Comparison of ENCODE assay signal across 8 mouse cellular contexts in genomic region chr6:108098171-108098845, GRCm38 (mm10). TPM values are rescaled to one million over a fixed set of nuclear protein-coding genes. Genes with fewer than 3 reads are reported as not detected.
DNase-seq lines count a peak whose midpoint lies in the region; ATAC-seq lines count a peak whose summit lies in the region.

No protein-coding gene starts in this region.

- no peak overlapping the region for H3K27ac ChIP-seq in embryonic facial prominence, embryonic 11.5 days (replicated peaks; ENCODE audit: low read depth, low read length)
- H3K27ac ChIP-seq in heart, embryonic 12.5 days (ENCODE audit: poor library complexity, severe bottlenecking), result no peak overlapping the region
- no peak overlapping the region for H3K27ac ChIP-seq in kidney, embryonic 14.5 days (ENCODE audit: low read depth, low read length)

- 20% methylated on average over 9 of the region's 9 CpGs for WGBS in embryonic facial prominence, embryonic 11.5 days
- WGBS in heart, embryonic 12.5 days, result 20% methylated on average over 9 of the region's 9 CpGs
- WGBS in kidney, embryonic 14.5 days, result 29% methylated on average over 9 of the region's 9 CpGs

- peak; percentile 48 for DNase-seq in cerebellum, adult 18-20 months
- DNase-seq in cerebellum, adult 11-12 months, result no peak
- DNase-seq in embryonic facial prominence, embryonic 11.5 days (ENCODE audit: low spot score), result peak; percentile 88
- peak; percentile 48 for DNase-seq in liver
- peak; percentile 62 to 72 for DNase-seq in spleen, postnatal 36 days (ENCODE audit: low spot score in 2 of 2)

- no peak overlapping the region for H3K4me2 ChIP-seq in embryonic facial prominence, embryonic 11.5 days (ENCODE audit: low read depth, low read length)
- peak overlapping the region; percentile 3; the same call in 1 of the 2 replicates for H3K4me2 ChIP-seq in heart, embryonic 12.5 days
- H3K4me2 ChIP-seq in kidney, embryonic 14.5 days (replicated peaks; ENCODE audit: low read depth, low read length), result no peak overlapping the region

- H3K9me3 ChIP-seq in embryonic facial prominence, embryonic 11.5 days (replicated peaks; ENCODE audit: control insufficient read depth, low read length), result no peaks in the 10 kb centered on the region
- no peaks in the 10 kb centered on the region for H3K9me3 ChIP-seq in heart, embryonic 12.5 days (replicated peaks)
- H3K9me3 ChIP-seq in kidney, embryonic 14.5 days (ENCODE audit: control insufficient read depth, low read length), result no peaks in the 10 kb centered on the region

- no peaks in the 10 kb centered on the region for H3K27me3 ChIP-seq in embryonic facial prominence, embryonic 11.5 days (ENCODE audit: control insufficient read depth, insufficient read depth, low read length)
- no peaks in the 10 kb centered on the region for H3K27me3 ChIP-seq in heart, embryonic 12.5 days (replicated peaks)
- H3K27me3 ChIP-seq in kidney, embryonic 14.5 days (ENCODE audit: control insufficient read depth, insufficient read depth, low read length), result no peaks in the 10 kb centered on the region

- H3K4me1 ChIP-seq in embryonic facial prominence, embryonic 11.5 days (ENCODE audit: control insufficient read depth, insufficient read depth, low read length), result no peaks in the 10 kb centered on the region; the same call in 1 of the 2 replicates
- peaks cover 19% of the 10 kb centered on the region for H3K4me1 ChIP-seq in heart, embryonic 12.5 days (replicated peaks)
- H3K4me1 ChIP-seq in kidney, embryonic 14.5 days (ENCODE audit: control insufficient read depth, insufficient read depth, low read length), result 0 out of 2 replicates have a peak, but pooled peaks cover 2% of the 10 kb centered on the region

- H3K9ac ChIP-seq in embryonic facial prominence, embryonic 11.5 days (replicated peaks; ENCODE audit: low read length), result no peak overlapping the region
- H3K9ac ChIP-seq in heart, embryonic 12.5 days, result no peak overlapping the region
- H3K9ac ChIP-seq in kidney, embryonic 14.5 days (ENCODE audit: low read depth, low read length), result no peak overlapping the region

- H3K4me3 ChIP-seq in embryonic facial prominence, embryonic 11.5 days (ENCODE audit: low read depth, low read length), result no peak overlapping the region
- H3K4me3 ChIP-seq in heart, embryonic 12.5 days, result no peak overlapping the region
- H3K4me3 ChIP-seq in kidney, embryonic 14.5 days (ENCODE audit: low read length), result no peak overlapping the region

- no peaks in the 10 kb centered on the region for H3K36me3 ChIP-seq in embryonic facial prominence, embryonic 11.5 days (replicated peaks; ENCODE audit: control insufficient read depth, insufficient read depth, low read depth, low read length)
- H3K36me3 ChIP-seq in heart, embryonic 12.5 days, result no peaks in the 10 kb centered on the region
- no peaks in the 10 kb centered on the region for H3K36me3 ChIP-seq in kidney, embryonic 14.5 days (ENCODE audit: control insufficient read depth, insufficient read depth, low read length)

- peak; percentile 70; the same call in 1 of the 2 replicates for ATAC-seq in embryonic facial prominence, embryonic 11.5 days (replicated peaks; ENCODE audit: insufficient number of reproducible peaks, low FRiP score, low TSS enrichment, low read depth)
- ATAC-seq in heart, embryonic 12.5 days (ENCODE audit: insufficient number of reproducible peaks, low FRiP score), result peak; percentile 50; the same call in 1 of the 2 replicates
- ATAC-seq in kidney, embryonic 14.5 days (ENCODE audit: low FRiP score, low TSS enrichment), result peak; percentile 82; the same call in 1 of the 2 replicates
- peak; percentile 93 for ATAC-seq in monocyte, adult 5-6 weeks (replicated peaks; ENCODE audit: insufficient number of reproducible peaks, low FRiP score, low TSS enrichment, poor library complexity, severe bottlenecking)

RNA-seq across cellular contexts. Expression of gene Setmar, which starts 33.5 kb away (rescaled TPM):
- polyA plus RNA-seq in embryonic facial prominence, embryonic 11.5 days (2014; fragmentation: Nextera tagmentation; extraction: Ambion mirVana), result 8.4 and 10.4 TPM in 2 replicates
- 5.6 and 6.2 TPM in 2 replicates for polyA plus RNA-seq in heart, embryonic 12.5 days (2016; fragmentation: Nextera tagmentation; extraction: Ambion mirVana)
- polyA plus RNA-seq in kidney, embryonic 14.5 days (2014; fragmentation: Nextera tagmentation; extraction: Ambion mirVana), result 10.1 and 10.7 TPM in 2 replicates
- 0.85 to 5.4 TPM (median 4.1 TPM) in 3 replicates for total RNA-seq in monocyte, adult 5-6 weeks (2017)
